Mouse (Mus musculus) thymus, adult 2 months (tissue): Measurements from ENCODE around the gene Hnrnph3.

Experiments used
- CTCF ChIP-seq: fragments of 200-500 bp; IDR thresholded peaks from 2 replicates; pipeline ENCODE4 v1.5.1; 2012; ENCODE audit warnings: mild to moderate bottlenecking, control low read depth, low read length, moderate library complexity, borderline replicate concordance; ENCODE audit not compliant: control insufficient read depth, poor library complexity, insufficient read depth; ENCODE audit errors: extremely low read depth
- POLR2A ChIP-seq: fragments of 200-500 bp; IDR thresholded peaks from 2 replicates; pipeline ENCODE4 v1.6.1; 2012; ENCODE audit warnings: mild to moderate bottlenecking, low read length, control low read depth, moderate library complexity; ENCODE audit not compliant: control insufficient read depth, poor library complexity, insufficient read depth; ENCODE audit errors: extremely low read depth

DNA sequence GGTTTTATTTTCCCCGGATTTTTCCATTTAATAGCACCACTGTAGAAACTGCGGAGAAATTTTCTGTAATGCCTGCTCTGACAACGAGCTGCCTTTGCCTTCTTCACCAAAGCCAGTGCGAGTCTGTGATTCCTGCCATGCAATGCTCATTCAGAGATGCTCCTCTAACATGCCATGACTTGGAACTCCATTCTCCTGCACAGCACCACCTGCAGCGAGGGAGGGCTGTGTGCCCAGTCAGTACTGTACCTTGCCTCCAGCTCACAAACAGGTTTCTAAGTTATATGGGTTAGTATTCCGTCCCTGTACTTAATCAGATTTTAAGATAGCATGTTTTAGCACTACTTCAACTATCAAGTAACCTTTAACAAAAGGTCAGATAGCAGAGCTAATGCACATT lies 12.5 kb downstream of the Hnrnph3 start:
- TF ChIP-seq POLR2A (no peak), CTCF (no peak)
